Mouse (Mus musculus) layer of hippocampus, adult 2 months (tissue): ENCODE measurements around the gene Dnph1. TPM values are rescaled to one million over a fixed set of nuclear protein-coding genes. Genes with fewer than 3 reads are reported as not detected.
"Not testable (repeated sequence)": the region's sequence is repeated elsewhere in the genome, so short reads cannot be mapped to it uniquely, and the experiment has no call there.

ENCODE experiments used
- DNase-seq, 2 experiments: peaks; one replicate each; pipeline ENCODE4 v3.0.0; 2022; ENCODE audit warnings: low spot score in 2 of 2
- H3K27ac ChIP-seq: fragments of 200-600 bp; 2 replicates; pipeline ENCODE4 v1.8.1; 2022
- H3K4me3 ChIP-seq: fragments of 200-600 bp; 2 replicates; pipeline ENCODE4 v1.8.1; 2022; ENCODE audit warnings: mild to moderate bottlenecking
- CTCF ChIP-seq: fragments of 200-600 bp; conservative IDR thresholded peaks from 2 replicates; pipeline ENCODE4 v1.8.1; 2022; ENCODE audit warnings: antibody characterized with exemption, mild to moderate bottlenecking, moderate library complexity
- total RNA-seq, 2 experiments: library from RNA; stranded (reverse); gene quantifications; 2 replicates each; pipeline ENCODE4 v1.2.3; 2021

Dnph1 gene
- total RNA-seq, 2 experiments from 2014 or later, result 4.8 to 6.2 TPM

- no peak overlapping the region for H3K27ac ChIP-seq
- DNase-seq, result no peak
- no peak for TF ChIP-seq CTCF
- H3K4me3 ChIP-seq, result no peak overlapping the region
Measured at GRCm38 (mm10) chr17:46477286-46477685, 19.2 kb upstream of the Dnph1 start.

- H3K27ac ChIP-seq, result peak overlapping the region; percentile 47
- peak; percentile 49 to 54 for DNase-seq
- TF ChIP-seq CTCF, result no peak
Measured at GRCm38 (mm10) chr17:46483561-46484001, 12.9 kb upstream of the Dnph1 start.

GRCm38 (mm10) chr17:46484021-46484431 lies 12.5 kb upstream of the Dnph1 start:
- no peak for TF ChIP-seq CTCF
- peak overlapping the region; percentile 66 for H3K4me3 ChIP-seq
- H3K27ac ChIP-seq, result peak overlapping the region; percentile 47
- no peak for DNase-seq

More at GRCm38 (mm10) chr17:46483561-46484001, 12.9 kb upstream of the Dnph1 start:
- H3K4me3 ChIP-seq, result peak overlapping the region; percentile 66

- no peak for DNase-seq
- peak overlapping the region; percentile 66 for H3K4me3 ChIP-seq
- H3K27ac ChIP-seq, result peak overlapping the region; percentile 47; the same call in 1 of the 2 replicates
- TF ChIP-seq CTCF, result peak; percentile 54
Measured at GRCm38 (mm10) chr17:46484461-46484875, 12.0 kb upstream of the Dnph1 start.

GRCm38 (mm10) chr17:46486995-46487394 lies 9.5 kb upstream of the Dnph1 start:
- Histone ChIP-seq H3K27ac (peak overlapping the region; percentile 89), H3K4me3 (peak overlapping the region; percentile 72)
- TF ChIP-seq CTCF, result no peak
- no peak for DNase-seq

GRCm38 (mm10) chr17:46487431-46487830 lies 9.1 kb upstream of the Dnph1 start, which contains the start of gene Ttbk1:
Gene Ttbk1 (minus strand): TSS chr17:46487675.
- H3K4me3 ChIP-seq, result peak within 1 kb of the TSS; percentile 72
- DNase-seq, result peak; percentile 61 to 65
- H3K27ac ChIP-seq, result peak within 1 kb of the TSS; percentile 89
- TF ChIP-seq CTCF, result no peak

GRCm38 (mm10) chr17:46495486-46495885 lies 1.0 kb upstream of the Dnph1 start:
- Histone ChIP-seq H3K27ac (no peak overlapping the region), H3K4me3 (no peak overlapping the region)
- no peak for TF ChIP-seq CTCF
- no peak for DNase-seq

- H3K27ac ChIP-seq, DNase-seq: not testable (repeated sequence)
- peak overlapping the region; percentile 72 for H3K4me3 ChIP-seq
Measured at GRCm38 (mm10) chr17:46496081-46496480, 430 bp upstream of the Dnph1 start.

GRCm38 (mm10) chr17:46497956-46498355 lies 1.4 kb downstream of the Dnph1 start:
- H3K27ac ChIP-seq, result no peak overlapping the region
- TF ChIP-seq CTCF, result no peak
- DNase-seq, result no peak
- no peak overlapping the region for H3K4me3 ChIP-seq

GRCm38 (mm10) chr17:46502775-46503174 lies 6.3 kb downstream of the Dnph1 start:
- no peak for DNase-seq
- Histone ChIP-seq H3K27ac (no peak overlapping the region), H3K4me3 (no peak overlapping the region)
- TF ChIP-seq CTCF, result no peak

GRCm38 (mm10) chr17:46503847-46504638 lies 7.5 kb downstream of the Dnph1 start:
- H3K27ac ChIP-seq, result no peak overlapping the region
- H3K4me3 ChIP-seq, result no peak overlapping the region
- no peak for TF ChIP-seq CTCF
- no peak for DNase-seq

GRCm38 (mm10) chr17:46505617-46506016 lies 9.1 kb downstream of the Dnph1 start:
- no peak for DNase-seq
- no peak for TF ChIP-seq CTCF
- Histone ChIP-seq H3K27ac (no peak overlapping the region), H3K4me3 (no peak overlapping the region)

GRCm38 (mm10) chr17:46511059-46511710 lies 14.7 kb downstream of the Dnph1 start:
- Histone ChIP-seq H3K27ac (no peak overlapping the region), H3K4me3 (no peak overlapping the region)
- TF ChIP-seq CTCF, result peak; percentile 65
- no peak for DNase-seq
